Mouse (Mus musculus) left cerebral cortex, postnatal 10 days (tissue): Measurements from ENCODE around the gene Fkbp11. TPM values are rescaled to one million over a fixed set of nuclear protein-coding genes. Genes with fewer than 3 reads are reported as not detected.
"Not testable (repeated sequence)": the region's sequence is repeated elsewhere in the genome, so short reads cannot be mapped to it uniquely, and the experiment has no call there.

Experiments
- DNase-seq, 2 experiments: peaks; one replicate each; pipeline ENCODE4 v3.0.0; 2021 to 2022; ENCODE audit warnings: low spot score in 2 of 2, mixed read lengths in 1 of 2; ENCODE audit errors: extremely low spot score in 1 of 2
- intact Hi-C: fragments of 180-260 bp; cut with DNase I; formaldehyde crosslinking; loops from one replicate; pipeline ENCODE4 v1.15.1; 2025
- total RNA-seq, 2 experiments: library from RNA; stranded (reverse); gene quantifications; 2 replicates each; pipeline ENCODE4 v1.2.3; 2021

The Fkbp11 gene
- total RNA-seq, 2 experiments from 2014 or later: 2.2 TPM

DNA sequence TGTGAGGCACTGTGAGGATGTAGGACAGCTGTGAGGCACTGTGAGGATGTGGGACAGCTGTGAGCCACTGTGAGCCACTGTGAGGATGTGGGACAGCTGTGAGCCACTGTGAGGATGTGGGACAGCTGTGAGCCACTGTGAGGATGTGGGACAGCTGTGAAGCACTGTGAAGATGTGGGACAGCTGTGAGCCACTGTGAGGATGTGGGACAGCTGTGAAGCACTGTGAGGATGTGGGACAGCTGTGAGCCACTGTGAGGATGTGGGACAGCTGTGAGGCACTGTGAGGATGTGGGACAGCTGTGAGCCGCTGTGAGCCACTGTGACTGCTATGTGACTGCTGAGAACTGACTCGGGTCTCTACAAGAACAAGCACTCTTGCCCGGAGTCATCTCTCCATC lies 15.9 kb upstream of the Fkbp11 start:
- intact Hi-C loops: not testable (repeated sequence)

DNA sequence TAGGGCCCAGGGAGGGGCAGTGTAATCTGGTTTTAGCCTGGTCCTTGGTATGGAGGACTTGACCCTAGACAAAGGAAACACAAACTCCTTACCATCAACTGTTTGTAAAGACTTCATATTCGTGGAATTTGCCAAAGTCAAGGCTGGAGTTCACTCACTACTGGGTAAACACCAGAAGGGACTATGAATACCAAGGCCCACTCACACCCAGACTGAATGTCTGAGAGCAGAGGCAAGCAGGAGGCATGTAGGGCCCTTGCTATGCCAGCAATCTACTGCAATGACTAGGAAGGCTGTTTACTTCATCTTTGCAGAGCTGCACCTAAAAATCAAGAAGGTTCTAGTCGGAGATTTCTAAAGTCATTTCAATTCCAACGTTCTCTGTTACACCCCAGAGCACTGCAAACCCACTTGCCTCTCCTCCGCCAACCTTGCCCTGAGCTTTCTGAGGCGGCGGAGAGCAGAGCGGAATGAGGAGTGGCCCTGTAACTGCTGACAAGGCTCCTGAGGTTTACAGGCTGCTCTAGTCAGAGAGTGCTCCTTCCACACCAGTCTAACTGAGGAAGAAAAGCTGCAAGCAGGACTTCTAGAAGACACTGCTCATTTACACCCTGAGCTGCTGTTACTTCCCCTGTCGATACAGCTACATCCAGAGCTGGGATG lies 14.9 kb upstream of the Fkbp11 start:
- no peak for DNase-seq
- intact Hi-C loops: no loop called here

More for the DNA sequence above, 15.9 kb upstream of the Fkbp11 start:
- not testable (repeated sequence) for DNase-seq

DNA sequence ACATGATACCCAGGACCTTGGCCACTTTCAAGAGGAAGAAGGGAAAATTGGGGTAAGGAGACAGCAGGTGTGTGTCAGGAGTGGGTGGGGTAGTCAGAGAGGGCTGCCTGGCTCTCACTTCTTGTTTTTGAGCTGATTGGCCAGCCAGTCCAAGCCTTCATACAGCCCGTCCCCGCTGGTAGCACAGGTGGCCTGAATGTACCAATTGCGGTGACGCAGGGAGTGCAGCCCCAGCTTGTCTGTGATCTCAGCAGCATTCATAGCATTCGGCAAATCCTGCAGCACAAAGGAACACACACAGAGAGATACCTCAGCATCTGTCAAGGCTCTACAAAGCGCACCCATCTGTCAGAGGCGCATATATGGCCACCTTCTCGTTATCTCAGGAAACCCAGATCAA lies 12.2 kb upstream of the Fkbp11 start:
- no peak for DNase-seq
- intact Hi-C loops: no loop called here

- DNase-seq: no peak
- intact Hi-C loops: no loop called here
Measured at GRCm38 (mm10) chr15:98738796-98739195, 10.8 kb upstream of the Fkbp11 start.

DNA sequence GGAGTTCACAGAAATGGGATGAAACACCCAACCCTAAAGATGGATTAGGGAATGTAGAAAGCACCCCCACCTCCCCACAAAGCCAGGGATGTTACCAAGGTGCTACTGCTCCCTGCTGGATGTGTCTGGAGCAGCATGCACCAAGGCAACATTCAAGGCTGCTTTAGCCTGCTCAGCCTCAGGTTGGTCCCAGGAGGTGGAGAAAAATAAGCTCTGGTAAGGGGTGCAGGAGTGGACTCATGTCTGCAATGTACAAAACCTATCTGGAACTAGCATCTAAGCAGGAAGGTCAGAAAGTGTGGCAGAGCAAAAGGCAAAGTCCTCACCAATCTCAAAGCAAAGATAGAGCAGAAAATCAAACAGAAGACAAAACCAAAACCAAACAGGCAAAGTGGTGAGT lies 9.9 kb upstream of the Fkbp11 start:
- peak in 1 of 2 experiments; percentile 56 for DNase-seq
- intact Hi-C loops: no loop called here

- intact Hi-C loops: no loop called here
- DNase-seq: no peak
Measured at GRCm38 (mm10) chr15:98736521-98736920, 8.5 kb upstream of the Fkbp11 start.

DNA sequence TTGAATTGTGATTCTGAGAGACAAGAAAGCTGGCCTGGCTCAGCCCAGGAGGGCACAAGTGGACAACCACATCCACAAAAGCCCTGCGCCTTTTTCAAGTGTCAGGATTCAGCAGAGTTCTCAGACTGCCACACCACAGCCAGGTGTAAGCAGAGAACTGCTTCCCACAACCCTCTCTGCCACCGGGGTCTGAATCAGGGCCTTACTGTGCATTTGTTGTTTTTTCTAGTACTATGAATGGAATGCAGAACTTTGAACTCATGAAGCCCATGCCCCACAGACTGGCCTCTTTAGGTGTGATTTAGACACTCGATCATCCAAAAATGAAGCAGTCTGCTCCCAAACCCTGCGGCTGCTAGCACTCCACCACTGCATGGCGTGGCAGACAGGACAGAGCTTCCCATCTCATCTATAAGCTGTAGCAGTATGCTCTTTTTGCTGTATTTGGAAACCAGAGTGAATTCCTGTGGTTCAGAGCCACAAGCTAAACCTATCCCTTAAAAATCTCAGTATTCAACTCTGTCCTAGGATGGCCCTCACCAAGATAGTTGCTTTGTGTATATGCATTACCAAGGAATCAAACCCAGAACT lies 6.1 kb upstream of the Fkbp11 start:
- intact Hi-C loops: no loop called here
- no peak for DNase-seq

- DNase-seq: no peak
- intact Hi-C loops: no loop called here
Measured at GRCm38 (mm10) chr15:98733370-98733769, 5.4 kb upstream of the Fkbp11 start.

DNA sequence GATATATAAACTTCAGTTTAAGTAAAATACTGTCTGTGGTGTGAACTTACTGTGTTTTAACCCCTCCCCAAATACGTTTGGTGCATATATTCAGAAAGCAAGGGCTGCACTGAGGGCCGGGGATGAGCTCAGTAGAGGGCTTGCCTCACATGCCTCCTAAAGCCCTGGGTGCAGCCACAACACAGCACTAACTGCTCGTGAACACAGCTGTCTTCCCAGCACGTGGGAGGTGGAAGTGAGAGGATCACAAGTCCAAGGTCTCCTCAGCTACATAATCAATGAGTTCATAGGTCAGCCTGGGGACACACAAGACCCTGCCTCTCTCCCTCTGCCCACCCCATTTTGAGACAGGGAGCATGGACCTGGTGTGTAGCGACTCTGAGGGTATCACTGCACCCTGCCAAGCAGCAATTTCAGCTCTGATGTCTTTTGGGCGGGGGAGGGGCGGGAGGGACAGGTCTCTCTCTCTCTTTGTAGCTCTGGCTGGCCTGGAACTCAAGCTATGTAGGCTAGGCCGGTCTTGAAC lies 4.1 kb upstream of the Fkbp11 start:
- intact Hi-C loops: no loop called here
- no peak for DNase-seq

- DNase-seq: no peak
- intact Hi-C loops: no loop called here
Measured at GRCm38 (mm10) chr15:98730790-98731189, 2.8 kb upstream of the Fkbp11 start.

GRCm38 (mm10) chr15:98729791-98730545 lies 2.0 kb upstream of the Fkbp11 start:
- intact Hi-C loops: no loop called here
- DNase-seq: no peak

GRCm38 (mm10) chr15:98728366-98728765 lies 368 bp upstream of the Fkbp11 start:
- intact Hi-C loops: no loop called here
- DNase-seq: no peak

DNA sequence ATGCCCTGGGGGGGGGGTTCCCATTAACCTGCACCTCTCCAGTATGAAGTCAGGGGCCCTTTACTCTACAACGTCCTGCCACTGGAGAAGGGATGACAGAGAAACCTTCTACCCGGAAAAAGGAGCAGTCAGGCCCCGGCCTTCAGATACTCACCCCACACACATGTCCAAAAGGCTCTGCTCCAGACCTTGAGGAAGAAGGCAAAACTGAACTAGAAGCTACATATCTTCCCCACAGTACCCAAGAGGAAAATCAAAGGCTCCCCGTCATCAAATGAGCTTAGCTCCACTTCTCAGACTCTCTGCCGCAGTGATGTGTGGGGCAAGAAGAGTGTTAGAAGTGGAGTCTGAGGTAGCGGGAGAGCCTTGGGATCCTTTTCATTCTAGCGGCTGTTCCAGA lies 1.3 kb downstream of the Fkbp11 start:
- intact Hi-C loops: no loop called here
- no peak for DNase-seq

- intact Hi-C loops: no loop called here
Measured at GRCm38 (mm10) chr15:98726079-98726478, 1.9 kb downstream of the Fkbp11 start.

GRCm38 (mm10) chr15:98724441-98724840 lies 3.6 kb downstream of the Fkbp11 start:
- intact Hi-C loops: no loop called here
- DNase-seq: no peak

More at GRCm38 (mm10) chr15:98726079-98726478, 1.9 kb downstream of the Fkbp11 start:
- no peak for DNase-seq

GRCm38 (mm10) chr15:98722854-98723253 lies 5.1 kb downstream of the Fkbp11 start:
- intact Hi-C loops: no loop called here
- DNase-seq: no peak

DNA sequence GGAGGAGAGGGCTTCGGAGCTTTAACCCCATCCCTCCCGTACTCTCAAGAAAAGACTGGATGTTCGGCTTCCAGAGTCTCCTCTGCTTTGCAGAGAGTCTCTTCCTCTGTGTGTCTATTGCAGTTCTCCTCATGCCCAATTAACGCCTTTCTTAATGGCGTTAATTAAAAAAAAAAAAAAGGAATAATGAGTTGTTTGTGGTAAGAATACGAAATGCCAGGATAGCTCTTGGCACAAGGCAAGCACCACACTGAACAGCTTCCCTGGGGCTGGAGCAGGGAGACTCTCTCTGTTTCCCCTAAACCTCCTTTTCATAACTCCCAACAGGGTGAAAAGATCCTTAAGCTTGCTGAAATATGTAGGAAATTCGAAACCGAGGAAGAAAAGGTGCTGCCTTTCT lies 5.8 kb downstream of the Fkbp11 start:
- intact Hi-C loops: no loop called here
- DNase-seq: no peak

GRCm38 (mm10) chr15:98717301-98717700 lies 10.7 kb downstream of the Fkbp11 start:
- no peak for DNase-seq
- intact Hi-C loops: loop anchor here (5.0 kb wide), 1 partner anchor 70 kb away; the partner anchor contains the start of gene Wnt1

- no peak for DNase-seq
- intact Hi-C loops: no loop called here
Measured at GRCm38 (mm10) chr15:98714230-98714652, 13.8 kb downstream of the Fkbp11 start.

GRCm38 (mm10) chr15:98710442-98710841 lies 17.6 kb downstream of the Fkbp11 start:
- intact Hi-C loops: no loop called here
- DNase-seq: peak in 1 of 2 experiments; percentile 81
